Mouse (Mus musculus): ENCODE measurements at regions not wholly inside any gene's neighbourhood (a gene's known extent, or its start where the extent isn't known, plus 50 kb on each side); places are given as distances from the start of the nearest gene placed in this dataset.

GRCm38 (mm10) chr13:15802043-15802795 is 209.4 kb upstream of the Inhba start:
- DNase-seq (ENCODE audit: low spot score) = peak; percentile 44

DNA sequence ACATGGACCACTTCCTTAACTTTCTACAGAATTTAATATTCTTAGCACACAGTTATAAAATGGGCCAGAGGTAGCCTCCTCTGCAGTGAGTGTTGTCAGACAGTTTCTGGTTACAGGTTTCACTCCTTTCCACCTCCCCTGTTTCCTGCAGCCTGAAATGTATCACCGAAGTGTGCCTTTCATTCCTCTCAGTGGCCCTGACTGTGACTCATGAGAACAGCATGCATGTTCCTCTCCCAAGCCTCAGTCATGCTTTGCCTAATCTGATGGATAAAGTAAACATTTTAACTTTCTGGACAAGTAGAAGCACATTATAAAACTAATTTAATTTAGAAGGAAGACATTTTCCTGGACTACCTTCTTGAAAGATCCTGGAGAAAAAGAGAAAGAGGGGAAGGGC is 207.7 kb upstream of the Inhba start:
- no peak for DNase-seq (ENCODE audit: low spot score)

- DNase-seq (ENCODE audit: low spot score) = no peak
Observed at GRCm38 (mm10) chr13:15806925-15807324, 204.7 kb upstream of the Inhba start.

DNA sequence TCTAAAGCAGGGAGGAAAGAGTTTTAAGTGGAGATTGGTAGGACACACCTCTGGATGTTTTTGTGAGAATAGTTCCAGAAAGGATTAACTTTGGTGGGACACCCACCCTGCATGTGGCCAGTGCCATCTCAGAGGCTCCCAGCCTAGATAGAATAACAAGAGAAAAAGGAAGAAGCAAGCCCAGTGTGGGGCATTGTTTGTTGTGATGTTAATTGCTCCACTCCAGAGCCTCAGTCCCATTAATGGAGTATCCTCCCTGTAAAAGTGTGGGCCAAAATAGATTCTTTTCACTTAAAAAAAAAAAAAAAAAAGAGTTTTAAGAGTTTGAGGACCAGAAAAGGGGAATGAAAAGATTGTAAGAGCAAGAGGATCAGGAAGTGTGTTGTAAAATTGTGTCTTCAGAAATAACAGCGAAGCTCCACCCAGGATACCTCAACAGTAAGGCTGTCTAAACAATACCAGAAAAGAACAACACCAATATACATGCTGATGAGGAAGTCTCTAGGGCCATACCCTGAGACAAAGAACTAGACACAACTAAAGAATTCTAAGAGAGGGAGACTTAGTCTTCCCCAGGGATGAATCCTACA is 189.3 kb upstream of the Inhba start:
- no peak for DNase-seq (ENCODE audit: low spot score)

GRCm38 (mm10) chr13:15845806-15846205 is 165.8 kb upstream of the Inhba start:
- DNase-seq (ENCODE audit: low spot score) = no peak

- no peak for DNase-seq (ENCODE audit: low spot score)
Observed at GRCm38 (mm10) chr13:15848017-15848416, 163.6 kb upstream of the Inhba start.

DNA sequence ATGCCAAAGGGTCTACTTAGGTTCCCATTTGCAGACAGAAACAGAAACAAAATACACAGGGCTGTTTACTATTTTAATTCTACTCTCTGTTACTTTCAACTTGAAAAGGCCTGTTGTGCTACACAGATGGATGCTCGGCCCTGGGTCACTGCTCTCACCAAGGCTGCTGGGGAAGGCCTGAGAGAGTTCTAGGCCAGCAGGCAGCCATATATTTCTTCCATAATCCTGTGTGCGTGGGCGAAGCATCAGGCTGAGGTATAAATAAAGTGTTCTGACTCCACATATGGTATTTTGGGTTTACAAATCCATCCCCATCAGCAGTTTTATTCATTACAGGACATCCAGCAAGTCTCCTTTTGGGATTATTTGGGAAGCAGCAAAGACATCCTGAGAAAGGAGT is 162.5 kb upstream of the Inhba start:
- DNase-seq (ENCODE audit: low spot score) = no peak

DNA sequence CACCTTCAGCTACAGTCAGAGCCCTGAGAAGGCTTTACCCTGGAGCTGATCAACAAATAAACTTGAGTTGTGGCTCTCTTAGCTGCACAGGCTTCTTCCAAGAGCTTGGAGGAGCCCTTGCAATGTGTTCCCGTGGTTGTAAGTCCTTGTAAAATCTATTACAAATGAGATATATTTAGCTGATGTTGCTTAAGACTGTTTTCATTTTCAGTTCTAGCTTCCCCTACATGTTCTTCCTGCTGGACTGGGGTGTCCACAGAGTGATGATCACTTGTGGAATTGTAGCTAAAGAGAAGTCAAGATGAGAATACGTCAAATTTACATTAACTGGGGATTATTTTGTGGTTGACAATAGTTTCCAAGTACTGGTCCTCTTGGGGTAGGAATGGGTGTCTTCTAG is 161.3 kb upstream of the Inhba start:
- no peak for DNase-seq (ENCODE audit: low spot score)

DNA sequence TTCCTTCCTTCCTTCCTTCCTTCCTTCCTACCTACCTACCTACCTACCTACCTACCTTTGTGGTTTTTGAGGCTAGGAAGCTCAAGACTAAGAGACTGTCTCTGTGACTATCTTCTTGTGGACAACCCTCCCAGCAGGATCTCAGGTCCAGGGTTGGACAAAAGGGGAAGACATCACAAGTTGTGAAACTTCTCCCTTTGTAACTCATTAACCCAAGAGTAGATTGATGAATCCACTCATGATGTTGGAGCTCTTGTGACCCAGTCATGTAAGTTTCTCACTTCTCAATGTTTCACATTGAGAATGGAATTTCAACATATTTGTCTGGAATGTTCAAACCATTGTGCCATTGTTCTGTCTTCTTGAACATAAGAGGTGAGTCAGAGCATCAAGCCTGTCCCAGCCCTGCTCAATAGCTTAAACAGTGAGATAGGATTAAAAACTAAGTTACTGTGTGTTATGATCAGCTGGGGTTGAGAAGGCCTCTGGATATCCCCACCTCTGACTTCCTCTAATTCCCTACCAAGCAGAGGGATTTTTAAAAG is 158.6 kb upstream of the Inhba start:
- no peak for DNase-seq (ENCODE audit: low spot score)

DNA sequence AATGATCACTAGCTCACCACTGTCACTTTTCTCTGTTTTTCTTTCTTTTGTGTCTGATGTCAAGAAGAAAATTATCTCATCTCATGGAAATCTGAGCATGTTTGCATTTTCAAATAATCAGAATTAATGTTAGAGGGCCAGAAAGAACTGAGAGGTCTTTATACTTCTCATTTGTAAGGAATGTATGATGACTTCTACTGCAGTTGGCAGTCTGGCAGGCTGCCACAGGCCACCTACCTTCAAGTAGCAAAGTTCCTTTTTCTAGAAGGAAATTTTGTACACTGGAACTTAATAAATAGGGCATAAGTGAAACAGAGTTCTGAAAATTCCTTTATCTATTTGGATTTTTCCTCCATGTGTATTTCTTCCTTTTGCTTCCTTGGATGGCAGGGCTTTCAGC is 148.7 kb upstream of the Inhba start:
- no peak for DNase-seq (ENCODE audit: low spot score)

DNA sequence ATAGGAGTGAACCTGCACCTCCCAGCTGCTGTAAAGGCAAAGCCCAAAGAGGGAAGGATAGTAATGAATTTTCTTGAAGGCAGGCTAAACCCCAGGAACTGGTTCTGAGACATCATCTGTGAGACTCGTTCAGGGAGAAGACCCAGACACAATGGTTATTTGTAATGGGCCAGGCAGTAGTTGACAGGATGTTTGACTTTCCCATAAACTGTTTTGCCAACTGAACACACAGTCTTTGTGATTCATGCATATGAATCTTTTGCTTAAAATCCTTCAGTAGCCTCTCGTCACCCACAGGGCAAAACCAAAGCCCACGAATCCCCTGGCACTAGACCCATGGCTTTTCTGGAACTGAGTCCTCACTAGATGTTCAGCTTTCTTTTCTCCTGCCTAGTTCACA is 148.3 kb upstream of the Inhba start:
- no peak for DNase-seq (ENCODE audit: low spot score)

- DNase-seq (ENCODE audit: low spot score) = peak; percentile 36
Observed at GRCm38 (mm10) chr13:15867046-15867561, 144.5 kb upstream of the Inhba start.

DNA sequence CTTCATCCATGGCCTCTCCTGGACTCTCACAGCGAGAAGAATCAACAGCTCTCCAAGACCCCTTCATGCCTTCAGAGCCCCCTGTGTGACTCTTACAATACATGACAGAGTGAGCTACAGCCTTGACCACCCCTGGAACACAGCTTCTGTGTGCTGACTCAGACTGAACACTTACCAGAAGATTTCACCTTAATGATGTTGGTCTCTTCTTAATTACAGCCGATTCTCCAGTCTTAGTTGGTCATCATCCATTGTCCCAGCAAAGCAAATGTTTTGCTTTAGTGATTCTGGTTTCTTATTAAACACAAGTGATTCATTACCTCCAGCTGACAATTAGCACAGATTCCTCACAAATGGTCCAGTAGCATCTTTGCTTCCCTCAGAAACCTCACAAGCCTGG is 134.0 kb upstream of the Inhba start:
- no peak for DNase-seq (ENCODE audit: low spot score)

DNA sequence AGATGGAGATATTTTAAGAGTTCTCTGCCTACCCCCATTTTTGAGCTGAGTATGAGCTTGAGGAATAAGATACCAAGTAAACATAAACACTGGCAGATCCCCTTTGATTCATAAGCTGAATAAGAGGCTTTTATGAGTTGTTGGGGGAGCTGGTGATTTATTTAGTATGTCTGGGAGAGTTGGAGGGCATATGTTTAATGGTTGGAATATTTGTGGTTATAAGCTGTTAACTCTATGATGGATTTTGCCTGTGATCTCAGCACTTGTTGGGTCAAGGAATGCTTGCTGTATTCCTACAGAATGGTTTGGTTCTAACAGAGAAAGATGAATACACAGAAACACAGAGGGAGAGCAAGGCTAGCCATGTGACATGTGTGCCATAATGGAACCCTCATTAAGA is 132.1 kb upstream of the Inhba start:
- DNase-seq (ENCODE audit: low spot score) = no peak

- no peak for DNase-seq (ENCODE audit: low spot score)
Observed at GRCm38 (mm10) chr13:15890794-15891193, 120.9 kb upstream of the Inhba start.

GRCm38 (mm10) chr13:15891403-15891802 is 120.2 kb upstream of the Inhba start:
- DNase-seq (ENCODE audit: low spot score) = no peak

DNA sequence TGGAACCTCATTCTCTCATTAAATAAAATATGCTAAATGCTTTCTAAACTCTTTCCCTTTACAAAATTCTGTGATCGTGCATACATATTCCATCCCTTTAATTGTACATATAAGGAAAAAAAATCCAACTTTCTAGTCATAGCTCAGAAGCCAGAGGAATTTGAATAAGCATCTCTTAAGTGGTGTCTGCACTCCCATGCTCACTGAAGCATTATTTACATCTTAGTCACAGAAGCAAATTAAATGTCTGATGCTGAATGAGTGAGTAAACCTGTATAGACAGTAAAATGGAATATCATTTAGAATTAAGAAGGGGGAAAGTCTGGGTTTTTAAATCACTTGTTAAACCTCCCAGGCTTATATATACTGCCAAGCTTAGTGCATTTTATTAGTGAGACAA is 113.5 kb upstream of the Inhba start:
- no peak for DNase-seq (ENCODE audit: low spot score)

DNA sequence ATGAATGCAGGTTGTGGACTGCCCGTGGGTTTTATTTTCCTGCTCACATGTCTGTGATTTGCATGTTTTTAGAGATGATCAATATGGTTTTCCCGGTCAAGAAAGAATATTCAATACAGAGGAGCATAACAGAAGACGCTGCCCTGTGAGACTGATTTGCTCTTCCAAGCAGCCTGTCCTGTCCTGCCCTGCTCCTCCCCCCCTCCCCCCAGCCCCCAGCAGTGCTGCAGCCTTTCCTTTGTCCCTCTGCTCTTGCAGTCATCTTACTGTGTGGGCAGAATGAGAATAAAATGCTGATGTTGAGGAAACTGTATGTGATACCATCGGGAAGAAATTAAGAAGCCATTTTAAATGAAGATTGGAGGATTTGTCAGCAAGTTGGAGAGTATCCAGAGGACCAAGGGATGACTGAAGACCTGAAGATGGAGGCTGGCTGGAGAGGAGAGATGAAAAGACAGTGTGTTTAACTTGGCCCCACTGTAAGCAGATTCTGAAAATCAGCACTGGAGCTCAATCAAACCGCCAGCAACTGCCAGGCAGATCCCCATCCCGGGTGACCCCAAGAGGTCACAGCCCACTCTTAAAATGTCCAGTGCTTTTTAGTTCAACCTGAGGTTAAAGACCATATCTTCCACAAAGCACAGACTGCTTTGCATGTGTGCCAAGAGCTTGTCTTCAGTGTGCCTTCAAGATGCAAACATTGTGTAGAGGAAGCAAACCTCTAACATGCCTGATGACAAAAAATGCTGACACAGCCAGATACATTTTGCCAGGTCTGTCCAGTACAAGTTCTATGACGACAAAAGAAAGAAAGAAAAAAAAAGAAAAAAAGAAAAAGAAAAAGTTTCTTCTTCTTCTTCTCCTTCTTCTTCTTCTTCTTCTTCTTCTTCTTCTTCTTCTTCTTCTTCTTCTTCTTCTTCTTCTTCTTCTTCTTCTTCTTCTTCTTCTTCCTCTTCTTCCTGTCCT is 109.7 kb upstream of the Inhba start:
- DNase-seq (ENCODE audit: low spot score) = peak; percentile 23

- no peak for DNase-seq (ENCODE audit: low spot score)
Observed at GRCm38 (mm10) chr13:15907806-15908205, 103.8 kb upstream of the Inhba start.

DNA sequence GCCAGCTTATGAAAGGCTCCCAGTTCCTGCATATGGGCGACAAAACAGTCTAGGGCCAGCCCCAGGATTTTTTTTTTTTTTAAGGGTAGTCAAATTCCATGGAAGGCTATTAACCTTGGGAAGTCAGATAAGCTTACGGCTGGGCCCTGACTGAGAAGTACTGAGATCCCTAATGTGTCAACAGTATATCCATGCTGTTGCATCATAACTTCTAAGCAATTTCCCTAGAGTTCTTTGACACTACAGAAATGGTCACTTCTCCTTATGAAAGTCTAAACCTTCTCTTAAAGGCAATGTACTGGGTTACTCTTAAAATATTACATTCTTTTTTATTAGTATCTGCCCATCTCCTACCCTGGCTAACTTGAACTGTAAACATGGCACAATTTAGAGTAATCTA is 101.1 kb upstream of the Inhba start:
- no peak for DNase-seq (ENCODE audit: low spot score)

DNA sequence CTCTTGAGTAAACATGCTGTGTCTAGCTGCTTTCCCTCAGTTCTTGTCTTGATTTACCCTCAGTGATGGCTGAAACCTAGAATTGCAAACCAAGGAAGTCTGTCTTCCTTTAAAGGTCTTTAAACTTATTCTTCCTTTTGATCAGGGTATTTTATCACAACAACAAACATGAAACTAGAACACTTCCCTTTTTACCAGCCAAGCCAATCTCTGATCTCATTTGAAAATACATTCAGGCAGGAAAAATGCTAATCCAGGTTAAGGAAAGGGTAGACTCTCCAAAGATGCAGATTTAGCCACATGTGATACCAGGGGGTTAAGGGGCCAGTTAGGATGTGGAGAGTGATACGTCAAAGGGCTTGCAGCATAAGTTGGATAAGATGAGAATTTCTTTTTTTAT is 100.4 kb upstream of the Inhba start:
- no peak for DNase-seq (ENCODE audit: low spot score)

DNA sequence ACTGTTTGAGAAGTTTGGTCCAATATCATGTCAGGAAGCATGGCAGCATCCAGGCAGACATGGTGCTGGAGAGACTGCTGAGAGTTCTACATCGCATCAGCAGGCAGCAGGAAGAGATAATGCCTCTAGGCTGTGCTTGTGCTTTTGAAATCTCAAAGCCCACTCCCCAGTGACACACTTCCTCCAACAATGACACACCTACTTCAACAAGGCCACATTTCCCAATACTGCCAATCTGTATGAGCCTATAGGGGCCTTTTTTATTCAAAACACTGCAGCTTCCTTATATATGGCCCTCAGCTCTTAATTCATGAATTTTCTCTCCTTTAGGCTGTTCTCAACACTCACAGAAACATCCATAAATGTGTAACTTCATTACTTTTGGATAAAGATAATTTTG is 97.4 kb upstream of the Inhba start:
- DNase-seq (ENCODE audit: low spot score) = no peak
